Mouse (Mus musculus) midbrain, embryonic 14.5 days (tissue): ENCODE measurements around the gene Gcgr. TPM values are rescaled to one million over a fixed set of nuclear protein-coding genes. Genes with fewer than 3 reads are reported as not detected.
A peak's percentile ranks its signal among the peaks of the same experiment; 100 is the strongest.

Source experiments
- ATAC-seq: fragments of 200-750 bp; cut with Nextera tagmentation; 2 replicates; pipeline ENCODE4 v1.8.0; 2017; ENCODE audit warnings: moderate number of reproducible peaks, moderate library complexity; ENCODE audit not compliant: low FRiP score, low TSS enrichment
- DNase-seq: peaks from one replicate; pipeline ENCODE4 v3.0.0-alpha.2; 2015
- H3K27ac ChIP-seq: fragments of 300-500 bp; sonication (generic); replicated peaks from 2 replicates; pipeline ENCODE4 v1.5.1; 2014; ENCODE audit warnings: mild to moderate bottlenecking, low read depth, low read length, moderate library complexity
- H3K27me3 ChIP-seq: fragments of 300-500 bp; sonication (generic); 2 replicates; pipeline ENCODE4 v1.6.1; 2014; ENCODE audit warnings: low read length, control low read depth, mixed read lengths; ENCODE audit not compliant: control insufficient read depth, insufficient read depth
- H3K36me3 ChIP-seq: fragments of 300-500 bp; sonication (generic); 2 replicates; pipeline ENCODE4 v1.6.1; 2014; ENCODE audit warnings: low read length, control low read depth; ENCODE audit not compliant: control insufficient read depth, insufficient read depth
- H3K4me1 ChIP-seq: fragments of 300-500 bp; sonication (generic); 2 replicates; pipeline ENCODE4 v1.6.1; 2014; ENCODE audit warnings: mild to moderate bottlenecking, antibody characterized with exemption, low read length, control low read depth; ENCODE audit not compliant: control insufficient read depth, insufficient read depth
- H3K4me2 ChIP-seq: fragments of 300-500 bp; sonication (generic); 2 replicates; pipeline ENCODE4 v1.6.1; 2014; ENCODE audit warnings: mild to moderate bottlenecking, low read length, moderate library complexity
- H3K4me3 ChIP-seq: fragments of 300-500 bp; sonication (generic); replicated peaks from 2 replicates; pipeline ENCODE4 v1.5.1; 2014; ENCODE audit warnings: low read depth, low read length
- H3K9ac ChIP-seq: fragments of 300-500 bp; sonication (generic); replicated peaks from 2 replicates; pipeline ENCODE4 v1.6.1; 2014; ENCODE audit warnings: mild to moderate bottlenecking, low read length, moderate library complexity
- H3K9me3 ChIP-seq: fragments of 300-500 bp; sonication (generic); 2 replicates; pipeline ENCODE4 v1.6.1; 2016; ENCODE audit warnings: low read length, control low read depth, mixed read lengths; ENCODE audit not compliant: control insufficient read depth
- WGBS: fragments of 180-500 bp; shearing (Covaris S2); extraction: QIAGEN DNeasy Blood & Tissue Kit; methylation state at CpG from one replicate; pipeline ENCODE4 v1.1.7; 2014; 5-methylcytosine and 5-hydroxymethylcytosine counted together
- polyA plus RNA-seq: library from polyadenylated mRNA; unstranded; fragments of >200 nt; fragmentation: Nextera tagmentation; extraction: Ambion mirVana; gene quantifications from 2 replicates; pipeline ENCODE4 v1.2.1, GENCODE M21; 2014

Gcgr gene
- polyA plus RNA-seq, 1 experiment from 2014 or later = 0.21 TPM

GRCm38 (mm10) chr11:120491317-120492023 lies 39.0 kb upstream of the Gcgr start, which contains the start of gene Slc25a10:
Gene Slc25a10, plus strand, starts transcription at chr11:120491840.
- peaks cover 17% of the 10 kb centered on the region for H3K4me1 ChIP-seq
- peak within 1 kb of the TSS; percentile 87 for H3K4me3 ChIP-seq
- no peaks in the 10 kb centered on the region for H3K27me3 ChIP-seq
- peak; percentile 83 for ATAC-seq
- H3K4me2 ChIP-seq = peak within 1 kb of the TSS; percentile 97
- H3K9ac ChIP-seq = peak within 1 kb of the TSS; percentile 75
- peak; percentile 94 for DNase-seq
- no peaks in the 10 kb centered on the region for H3K9me3 ChIP-seq
- under 1% methylated on average over 35 of the region's 35 CpGs for WGBS
- peak within 1 kb of the TSS; percentile 72 for H3K27ac ChIP-seq
- peaks cover 48% of the 10 kb centered on the region for H3K36me3 ChIP-seq

DNA sequence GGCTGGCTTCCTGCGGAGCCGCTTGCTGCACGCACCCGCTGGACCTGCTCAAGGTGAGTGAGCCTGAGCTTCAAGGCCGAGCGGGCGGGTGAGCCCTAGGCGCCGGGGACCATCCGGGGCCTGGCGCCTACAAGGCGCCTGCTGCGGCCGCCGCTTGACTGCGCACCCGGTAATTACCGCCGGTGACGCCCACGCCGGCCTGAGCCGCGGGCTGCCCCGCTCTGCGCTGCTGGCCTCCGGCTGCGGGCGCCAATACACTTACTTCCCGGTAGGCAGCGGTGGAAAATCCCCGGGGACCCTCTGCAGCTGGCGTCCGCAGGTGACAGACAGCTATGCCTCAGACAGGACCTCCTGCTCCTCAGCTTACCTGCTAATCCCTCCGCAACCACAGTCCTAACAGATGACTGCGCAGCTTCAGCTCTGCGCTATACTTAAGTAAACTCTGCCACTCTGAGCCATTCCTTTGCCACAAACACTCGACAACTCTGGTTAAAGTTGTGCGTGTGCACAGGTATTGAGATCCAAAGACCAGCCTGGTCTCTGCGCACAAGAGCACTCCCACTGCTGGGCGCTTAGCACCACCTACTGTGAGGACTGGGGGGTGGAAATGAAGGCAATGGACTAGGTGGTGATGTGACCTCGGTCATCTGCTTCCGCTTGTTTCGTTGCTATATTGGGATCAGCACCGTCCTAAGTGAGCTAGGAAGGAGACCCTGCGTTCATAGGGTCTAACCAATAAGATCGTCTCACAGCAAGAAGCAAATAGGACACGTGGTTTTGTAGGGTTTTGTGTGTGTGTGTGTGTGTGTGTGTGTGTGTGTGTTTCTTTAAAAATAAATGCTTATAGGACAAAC lies 38.2 kb upstream of the Gcgr start:
- H3K9me3 ChIP-seq = no peaks in the 10 kb centered on the region
- H3K4me3 ChIP-seq = peak overlapping the region; percentile 87
- DNase-seq = peak; percentile 66
- peaks cover 46% of the 10 kb centered on the region for H3K36me3 ChIP-seq
- peak overlapping the region; percentile 97 for H3K4me2 ChIP-seq
- peak overlapping the region; percentile 75 for H3K9ac ChIP-seq
- H3K27me3 ChIP-seq = no peaks in the 10 kb centered on the region
- H3K4me1 ChIP-seq = peaks cover 17% of the 10 kb centered on the region
- ATAC-seq = peak; percentile 44
- H3K27ac ChIP-seq = peak overlapping the region; percentile 72
- WGBS = under 1% methylated on average over 48 of the region's 48 CpGs

GRCm38 (mm10) chr11:120492878-120493203 lies 37.7 kb upstream of the Gcgr start:
- Histone ChIP-seq H3K4me3 (peak overlapping the region; percentile 87), H3K36me3 (peaks cover 44% of the 10 kb centered on the region), H3K4me1 (peaks cover 17% of the 10 kb centered on the region), H3K27ac (peak overlapping the region; percentile 57), H3K27me3 (no peaks in the 10 kb centered on the region), H3K9me3 (no peaks in the 10 kb centered on the region), H3K4me2 (peak overlapping the region; percentile 97), H3K9ac (peak overlapping the region; percentile 75; the same call in 1 of the 2 replicates)
- ATAC-seq = no peak
- 24% methylated on average over 3 of the region's 3 CpGs for WGBS
- no peak for DNase-seq

GRCm38 (mm10) chr11:120493351-120493750 lies 37.1 kb upstream of the Gcgr start:
- DNase-seq = no peak
- no peak for ATAC-seq
- peaks cover 43% of the 10 kb centered on the region for H3K36me3 ChIP-seq
- 61% methylated on average over 3 of the region's 3 CpGs for WGBS
- H3K27ac ChIP-seq = peak overlapping the region; percentile 57; the same call in 1 of the 2 replicates
- peaks cover 17% of the 10 kb centered on the region for H3K4me1 ChIP-seq
- peak overlapping the region; percentile 87 for H3K4me3 ChIP-seq
- peak overlapping the region; percentile 97 for H3K4me2 ChIP-seq
- peak overlapping the region; percentile 75; the same call in 1 of the 2 replicates for H3K9ac ChIP-seq
- no peaks in the 10 kb centered on the region for H3K9me3 ChIP-seq
- no peaks in the 10 kb centered on the region for H3K27me3 ChIP-seq

- no peak for DNase-seq
Observed at GRCm38 (mm10) chr11:120493911-120494310, 36.6 kb upstream of the Gcgr start.

DNA sequence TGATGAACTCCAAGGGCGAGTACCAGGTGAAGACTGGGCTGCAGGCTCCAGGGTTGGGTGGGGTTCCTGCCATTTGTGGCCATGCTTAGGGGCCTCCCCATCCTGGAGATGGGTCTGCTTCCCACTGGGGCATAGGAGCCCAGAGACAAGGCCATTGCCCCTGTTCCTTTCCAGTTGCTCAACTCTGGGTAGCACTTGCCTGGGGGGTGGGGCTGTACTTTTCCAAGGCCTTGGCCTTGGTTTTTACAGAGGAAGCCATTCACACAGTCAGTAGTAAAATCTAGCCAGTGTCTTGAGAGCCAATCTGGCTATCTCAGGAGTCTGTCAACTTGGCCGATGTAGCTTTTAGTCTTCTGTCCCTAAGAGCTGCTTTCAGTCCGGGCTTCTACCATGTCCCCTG lies 33.1 kb upstream of the Gcgr start:
- no peaks in the 10 kb centered on the region for H3K9me3 ChIP-seq
- peaks cover 44% of the 10 kb centered on the region for H3K36me3 ChIP-seq
- H3K9ac ChIP-seq = no peak overlapping the region
- no peak for DNase-seq
- WGBS = 94% methylated on average over 3 of the region's 3 CpGs
- no peak overlapping the region for H3K4me3 ChIP-seq
- ATAC-seq = no peak
- H3K4me2 ChIP-seq = no peak overlapping the region
- H3K27ac ChIP-seq = no peak overlapping the region
- H3K27me3 ChIP-seq = no peaks in the 10 kb centered on the region
- H3K4me1 ChIP-seq = peaks cover 9% of the 10 kb centered on the region

More at GRCm38 (mm10) chr11:120493911-120494310, 36.6 kb upstream of the Gcgr start:
- H3K4me2 ChIP-seq = peak overlapping the region; percentile 21; the same call in 1 of the 2 replicates
- H3K36me3 ChIP-seq = peaks cover 42% of the 10 kb centered on the region
- no peaks in the 10 kb centered on the region for H3K9me3 ChIP-seq
- no peak overlapping the region for H3K27ac ChIP-seq
- no peak for ATAC-seq
- WGBS = 85% methylated on average over 3 of the region's 3 CpGs
- no peaks in the 10 kb centered on the region for H3K27me3 ChIP-seq
- peaks cover 17% of the 10 kb centered on the region for H3K4me1 ChIP-seq
- no peak overlapping the region for H3K4me3 ChIP-seq
- H3K9ac ChIP-seq = no peak overlapping the region

DNA sequence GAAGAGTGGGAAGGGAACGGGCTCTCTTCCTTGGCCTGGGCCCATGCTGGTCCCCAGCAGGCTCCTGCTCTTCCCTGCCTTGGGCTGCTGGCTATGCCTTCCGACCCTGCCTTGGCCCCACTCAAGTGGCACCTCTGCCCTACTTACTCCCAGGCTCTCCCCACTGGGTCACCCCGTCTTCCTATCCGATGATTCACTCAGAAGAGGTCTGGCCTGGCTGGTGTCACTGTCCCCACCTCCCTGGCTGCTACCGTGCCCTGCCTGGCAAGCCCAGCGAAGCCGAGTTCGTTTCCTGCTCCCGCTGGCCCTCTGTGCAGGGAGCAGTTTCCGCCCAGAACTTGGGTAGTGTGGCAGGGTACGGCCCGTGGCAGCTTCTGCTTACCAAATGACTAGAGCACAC lies 32.3 kb upstream of the Gcgr start:
- Histone ChIP-seq H3K4me2 (no peak overlapping the region), H3K36me3 (peaks cover 44% of the 10 kb centered on the region), H3K9ac (no peak overlapping the region), H3K27me3 (no peaks in the 10 kb centered on the region), H3K9me3 (no peaks in the 10 kb centered on the region), H3K4me1 (peaks cover 3% of the 10 kb centered on the region), H3K27ac (no peak overlapping the region), H3K4me3 (no peak overlapping the region)
- 93% methylated on average over 12 of the region's 12 CpGs for WGBS
- DNase-seq = no peak
- no peak for ATAC-seq

DNA sequence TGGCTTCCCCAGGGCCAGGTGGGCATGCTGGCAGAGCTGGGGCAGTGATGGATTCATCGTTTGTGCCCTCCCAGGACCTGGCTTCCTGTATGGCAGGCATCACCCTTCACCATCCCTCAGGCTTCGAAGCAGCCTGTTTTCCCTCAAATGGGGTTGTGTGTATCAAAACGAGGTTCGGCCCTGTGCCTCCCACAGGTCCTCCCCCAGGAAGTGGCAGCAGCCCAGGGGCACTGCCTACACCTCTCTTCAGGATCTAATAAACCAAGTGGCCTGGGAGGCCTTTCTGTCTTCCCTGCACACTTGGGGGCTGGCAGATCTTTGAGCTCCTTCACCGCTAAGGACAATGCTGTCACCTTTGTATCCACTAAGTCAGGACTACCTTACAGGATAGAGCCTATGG lies 31.6 kb upstream of the Gcgr start:
- no peak for ATAC-seq
- Histone ChIP-seq H3K4me2 (no peak overlapping the region), H3K36me3 (peaks cover 44% of the 10 kb centered on the region), H3K4me3 (no peak overlapping the region), H3K27me3 (no peaks in the 10 kb centered on the region), H3K9ac (no peak overlapping the region), H3K27ac (no peak overlapping the region), H3K9me3 (no peaks in the 10 kb centered on the region), H3K4me1 (no peaks in the 10 kb centered on the region)
- DNase-seq = no peak
- 95% methylated on average over 5 of the region's 5 CpGs for WGBS
